Mouse (Mus musculus): ENCODE measurements around the gene Cela3b.
"Not testable (repeated sequence)": the region's sequence is repeated elsewhere in the genome, so short reads cannot be mapped to it uniquely, and the experiment has no call there.

Cela3b gene

DNA sequence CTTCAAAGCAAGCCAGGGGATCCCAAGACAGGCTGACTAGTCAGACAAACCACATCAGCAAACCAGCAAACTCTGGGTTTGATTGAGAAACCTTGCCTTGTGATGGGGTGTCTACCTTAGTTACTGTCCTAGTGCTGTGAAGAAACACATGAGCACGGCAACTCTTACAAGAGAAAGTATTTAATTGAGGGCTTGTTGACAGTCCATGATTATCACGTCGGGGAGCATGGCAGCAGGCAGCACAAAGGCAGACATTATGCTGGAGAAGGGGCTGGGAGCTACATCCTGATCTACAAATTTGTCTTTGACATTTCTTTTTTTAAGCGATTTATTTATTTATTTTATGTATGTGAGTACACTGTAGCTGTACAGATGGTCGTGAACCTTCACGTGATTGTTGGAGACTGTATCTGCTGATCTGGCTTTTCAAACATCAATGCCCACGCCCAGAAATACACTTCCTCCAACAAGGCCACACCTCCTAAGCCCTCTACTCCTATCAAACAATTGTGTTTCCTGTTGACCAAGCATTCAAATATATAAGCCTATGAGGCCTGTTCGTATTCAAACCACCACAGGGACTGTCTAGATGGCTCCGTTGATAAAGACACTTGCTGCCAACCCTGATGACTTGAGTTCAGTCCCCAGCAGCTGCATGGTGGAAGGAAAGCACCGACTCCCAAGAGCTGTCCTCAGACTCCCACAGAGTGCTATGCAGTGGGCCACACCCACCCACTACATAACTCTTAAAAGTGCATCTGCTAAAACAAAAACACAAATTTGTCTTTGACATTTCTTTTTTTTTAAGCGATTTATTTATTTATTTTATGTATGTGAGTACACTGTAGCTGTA is 12.4 kb downstream of the Cela3b start:
- DNase-seq (ENCODE audit: low spot score in 2 of 2), result no peak

DNA sequence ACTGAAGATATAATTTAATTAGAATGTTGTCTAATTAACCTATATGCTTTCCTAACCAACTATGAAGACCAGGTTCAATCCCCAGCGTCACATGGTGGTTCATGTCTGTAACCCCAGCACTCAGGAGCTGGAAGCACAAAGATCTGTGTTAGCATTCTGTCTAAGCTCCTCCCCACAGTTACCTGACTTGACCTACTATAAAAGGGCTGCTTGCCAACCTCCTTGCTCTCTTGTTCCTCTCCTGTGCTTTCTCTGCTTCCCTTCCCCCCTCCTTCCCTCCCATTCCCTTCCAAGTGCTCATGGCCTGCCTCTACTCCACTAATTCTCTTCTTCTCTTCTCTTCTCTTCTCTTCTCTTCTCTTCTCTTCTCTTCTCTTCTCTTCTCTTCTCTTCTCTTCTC is 15.4 kb downstream of the Cela3b start:
- no peak for DNase-seq (ENCODE audit: low spot score in 2 of 2)

GRCm38 (mm10) chr4:137412185-137412709 is 18.1 kb downstream of the Cela3b start:
- DNase-seq (ENCODE audit: low spot score in 2 of 2), result not testable (repeated sequence)

DNA sequence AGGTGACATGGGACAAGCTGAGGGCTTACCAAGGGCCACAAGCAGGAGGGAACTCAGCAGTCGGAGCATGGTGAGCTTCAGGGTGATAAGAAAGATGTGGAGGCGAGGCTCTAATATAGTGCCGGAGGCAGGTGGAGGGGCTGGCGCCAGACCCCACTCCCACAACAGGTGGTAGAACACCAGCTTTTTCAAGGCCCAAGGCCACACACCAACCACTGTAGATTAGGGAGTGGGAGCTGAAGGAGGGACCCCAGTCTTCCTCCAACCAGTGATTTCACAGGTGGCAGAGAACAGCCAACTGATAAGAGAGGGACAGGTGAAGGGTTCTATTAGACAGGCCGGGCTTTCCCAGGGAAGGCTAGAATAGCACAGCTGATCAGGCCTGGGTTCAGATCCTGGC is 20.6 kb downstream of the Cela3b start, which contains the start of gene Cela3a:
TSS of gene Cela3a (minus strand) at position 101 of the 400 bp plus-strand sequence.
- DNase-seq (ENCODE audit: low spot score in 2 of 2), result no peak

- DNase-seq (ENCODE audit: low spot score in 2 of 2), result no peak
These were observed 24.8 kb downstream of the Cela3b start for GRCm38 (mm10) chr4:137405571-137405970.

GRCm38 (mm10) chr4:137396641-137397525 is 33.5 kb downstream of the Cela3b start:
- no peak for DNase-seq (ENCODE audit: low spot score in 2 of 2)

- no peak for DNase-seq (ENCODE audit: low spot score in 2 of 2)
These were observed 36.8 kb downstream of the Cela3b start for GRCm38 (mm10) chr4:137393378-137394135.

- no peak for DNase-seq (ENCODE audit: low spot score in 2 of 2)
These were observed 37.5 kb downstream of the Cela3b start for GRCm38 (mm10) chr4:137392874-137393273.

DNA sequence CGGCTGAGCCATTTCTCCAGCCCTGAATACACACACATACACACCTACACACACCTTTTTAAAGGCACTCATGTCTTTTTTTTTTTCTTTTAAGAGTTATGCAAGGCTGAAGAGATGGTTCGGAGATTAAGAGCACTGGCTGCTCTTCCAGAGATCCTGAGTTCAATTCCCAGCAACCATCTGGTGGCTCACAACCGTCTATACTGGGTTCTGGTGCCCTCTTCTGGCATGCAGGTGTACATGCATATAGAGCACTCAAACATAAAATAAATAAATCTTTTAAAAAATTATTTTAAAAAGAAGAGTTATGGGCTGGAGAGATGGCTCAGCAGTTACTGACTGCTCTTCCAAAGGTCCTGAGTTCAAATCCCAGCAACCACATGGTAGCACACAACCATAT is 39.1 kb downstream of the Cela3b start:
- DNase-seq (ENCODE audit: low spot score in 2 of 2), result no peak

GRCm38 (mm10) chr4:137390196-137390595 is 40.1 kb downstream of the Cela3b start:
- DNase-seq (ENCODE audit: low spot score in 2 of 2), result no peak

DNA sequence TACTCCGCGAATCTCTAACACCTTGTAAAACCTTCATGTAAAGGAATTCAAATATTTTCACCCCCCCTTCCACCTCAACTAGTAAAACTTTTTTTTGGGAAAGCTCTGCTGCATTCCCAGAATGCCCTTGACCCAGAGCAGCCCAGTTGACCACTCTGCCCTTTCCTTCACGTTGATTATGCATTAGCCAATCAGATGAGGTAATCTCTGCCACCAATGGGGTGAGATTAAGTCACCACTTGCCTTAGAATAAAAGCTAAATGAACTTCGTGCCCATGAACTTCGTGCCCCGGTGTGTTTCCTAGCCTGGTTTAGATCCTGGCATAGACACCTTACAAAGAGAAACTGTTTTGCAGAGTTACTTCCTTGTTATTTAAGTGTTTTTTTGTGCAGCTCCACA is 41.4 kb downstream of the Cela3b start:
- no peak for DNase-seq (ENCODE audit: low spot score in 2 of 2)

GRCm38 (mm10) chr4:137388059-137388794 is 42.1 kb downstream of the Cela3b start:
- peak; percentile 82 to 92 for DNase-seq (ENCODE audit: low spot score in 2 of 2)

GRCm38 (mm10) chr4:137387482-137388058 is 42.8 kb downstream of the Cela3b start:
- DNase-seq (ENCODE audit: low spot score in 2 of 2), result no peak

DNA sequence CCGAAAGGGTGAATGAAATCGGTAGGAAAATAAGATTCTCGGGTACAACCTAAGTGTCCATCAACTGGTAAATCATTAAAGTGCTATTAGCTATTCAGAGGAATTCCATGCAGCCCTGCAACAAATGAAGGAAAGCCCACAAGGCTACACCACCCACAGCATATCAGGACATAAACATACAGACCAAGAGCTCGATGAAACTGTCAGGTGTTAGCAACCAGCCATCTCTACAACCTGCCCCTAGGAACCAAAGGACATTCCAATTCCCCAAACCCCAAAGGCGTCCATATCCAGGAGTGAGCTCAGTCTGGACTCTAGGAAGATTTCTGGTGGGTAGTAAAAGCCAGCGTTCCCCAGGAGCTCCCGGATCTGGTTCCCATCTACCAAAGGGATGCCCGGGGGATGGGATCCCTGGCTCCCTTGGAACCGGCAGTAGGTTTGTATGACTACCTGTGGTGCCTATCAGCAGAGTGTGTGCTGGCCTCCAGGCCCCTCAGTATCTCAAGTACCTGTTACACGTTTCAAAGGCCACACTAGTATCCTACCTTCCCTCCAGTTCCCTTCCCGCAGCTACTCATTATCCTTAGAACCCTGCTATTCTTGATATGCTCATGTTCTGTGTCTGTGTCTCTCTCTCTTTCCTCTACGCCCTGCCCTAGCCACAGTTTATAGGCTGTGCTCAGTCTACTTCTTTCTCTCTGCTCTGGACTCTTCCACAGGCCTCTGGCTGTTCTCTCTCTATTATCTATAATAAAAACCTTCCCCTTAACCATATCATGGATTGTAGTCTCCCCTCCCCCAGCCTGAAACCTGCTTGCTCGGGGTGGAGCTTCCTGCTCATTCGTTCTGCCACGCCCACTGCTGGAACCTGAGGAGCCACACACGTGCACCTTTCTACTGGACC is 49.4 kb downstream of the Cela3b start:
- no peak for DNase-seq (ENCODE audit: low spot score in 2 of 2)

GRCm38 (mm10) chr4:137379713-137380255 is 50.6 kb downstream of the Cela3b start:
- no peak for DNase-seq (ENCODE audit: low spot score in 2 of 2)

DNA sequence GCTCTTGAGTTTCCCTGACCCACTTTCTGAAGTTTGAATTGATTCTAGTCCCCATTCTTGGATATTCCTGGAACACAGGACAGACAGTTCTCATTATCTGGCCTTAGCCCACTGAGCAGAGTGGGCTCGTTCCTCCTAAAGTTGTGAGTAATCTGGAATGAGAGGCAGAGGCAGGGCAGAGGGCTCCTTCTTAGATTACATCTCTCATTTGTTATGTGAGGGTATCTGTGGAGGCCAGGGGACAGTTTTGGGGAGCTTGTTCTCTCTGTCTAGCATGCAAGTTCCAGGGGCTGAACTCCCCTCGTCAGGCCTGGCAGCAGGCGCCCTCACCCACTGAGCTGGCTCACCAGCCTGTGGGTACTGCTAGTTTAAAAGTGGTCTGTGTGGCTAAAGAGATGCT is 51.3 kb downstream of the Cela3b start:
- DNase-seq (ENCODE audit: low spot score in 2 of 2), result no peak

GRCm38 (mm10) chr4:137377526-137378304 is 52.6 kb downstream of the Cela3b start:
- no peak for DNase-seq (ENCODE audit: low spot score in 2 of 2)

DNA sequence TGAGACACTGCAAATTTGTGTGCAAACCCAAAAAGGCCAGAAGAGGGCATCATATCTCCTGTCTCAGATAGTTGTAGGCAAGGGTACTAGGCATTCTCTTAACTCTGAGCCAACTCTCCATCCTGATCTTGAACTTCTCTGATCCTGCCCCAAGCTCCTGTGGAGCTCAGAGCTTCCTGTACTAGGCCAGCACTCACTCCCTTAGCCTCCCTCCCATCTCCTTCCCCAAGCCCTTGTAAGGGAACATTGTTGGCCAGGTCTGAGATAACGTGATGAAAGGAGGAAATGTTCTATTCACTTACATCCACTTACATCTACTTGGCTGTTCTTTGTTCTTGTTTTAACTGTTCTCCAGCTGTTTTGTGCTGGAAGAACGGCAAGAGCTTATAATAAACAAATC is 53.6 kb downstream of the Cela3b start:
- DNase-seq (ENCODE audit: low spot score in 2 of 2), result no peak
